Mouse (Mus musculus) liver, postnatal 0 days (tissue): ENCODE results near the gene Hlcs. TPM values are rescaled to one million over a fixed set of nuclear protein-coding genes. Genes with fewer than 3 reads are reported as not detected.

Source experiments
- ATAC-seq: fragments of 200-750 bp; cut with Nextera tagmentation; 2 replicates; pipeline ENCODE4 v1.8.0; 2017; ENCODE audit warnings: mild to moderate bottlenecking, moderate library complexity
- DNase-seq: peaks from one replicate; pipeline ENCODE4 v3.0.0-alpha.2; 2016
- H3K27ac ChIP-seq: fragments of 300-500 bp; sonication (generic); 2 replicates; pipeline ENCODE4 v1.5.1; 2014; ENCODE audit warnings: antibody characterized with exemption, moderate library complexity, mild to moderate bottlenecking, low read depth
- H3K27me3 ChIP-seq: fragments of 300-500 bp; sonication (generic); 2 replicates; pipeline ENCODE4 v1.6.1; 2014; ENCODE audit warnings: low read length, control low read depth, mixed read lengths; ENCODE audit not compliant: insufficient read depth
- H3K36me3 ChIP-seq: fragments of 300-500 bp; sonication (generic); replicated peaks from 2 replicates; pipeline ENCODE4 v1.6.1; 2014; ENCODE audit warnings: mild to moderate bottlenecking, control low read depth, low read length, moderate library complexity, mixed read lengths; ENCODE audit not compliant: insufficient read depth
- H3K4me1 ChIP-seq: fragments of 300-500 bp; sonication (generic); 2 replicates; pipeline ENCODE4 v1.6.1; 2014; ENCODE audit warnings: antibody characterized with exemption, mild to moderate bottlenecking, control low read depth; ENCODE audit not compliant: insufficient read depth
- H3K4me2 ChIP-seq: fragments of 300-500 bp; sonication (generic); 2 replicates; pipeline ENCODE4 v1.6.1; 2014; ENCODE audit warnings: low read depth, mild to moderate bottlenecking, low read length, moderate library complexity, mixed read lengths
- H3K4me3 ChIP-seq: fragments of 300-500 bp; sonication (generic); 2 replicates; pipeline ENCODE4 v1.5.1; 2014; ENCODE audit warnings: low read depth, low read length
- H3K9ac ChIP-seq: fragments of 300-500 bp; sonication (generic); replicated peaks from 2 replicates; pipeline ENCODE4 v1.6.1; 2014; ENCODE audit warnings: mild to moderate bottlenecking, moderate library complexity
- H3K9me3 ChIP-seq: fragments of 300-500 bp; sonication (generic); 2 replicates; pipeline ENCODE4 v1.6.1; 2016; ENCODE audit warnings: mild to moderate bottlenecking, control low read depth, low read length, mixed read lengths
- CTCF ChIP-seq: sonication (generic); IDR thresholded peaks from 2 replicates; pipeline ENCODE4 v1.5.1; 2016; ENCODE audit warnings: antibody characterized with exemption, low read depth
- EP300 ChIP-seq: IDR thresholded peaks from 2 replicates; pipeline ENCODE4 v1.6.1; 2016; ENCODE audit warnings: antibody characterized with exemption, low read depth, mild to moderate bottlenecking
- WGBS: fragments of 180-500 bp; shearing (Covaris S2); extraction: QIAGEN DNeasy Blood & Tissue Kit; methylation state at CpG from one replicate; pipeline ENCODE4 v1.1.7; 2014; ENCODE audit not compliant: insufficient replicate concordance; 5-methylcytosine and 5-hydroxymethylcytosine counted together
- polyA plus RNA-seq: library from polyadenylated mRNA; unstranded; fragments of >200 nt; fragmentation: Nextera tagmentation; extraction: Ambion mirVana; gene quantifications from 2 replicates; pipeline ENCODE4 v1.2.1, GENCODE M21; 2015

The Hlcs gene
- polyA plus RNA-seq, 1 experiment from 2014 or later = 2.9 TPM

- no peak overlapping the region for H3K9ac ChIP-seq
- WGBS = 83% methylated on average over 6 of the region's 6 CpGs
- H3K4me1 ChIP-seq = peaks cover 12% of the 10 kb centered on the region; the same call in 1 of the 2 replicates
- H3K27ac ChIP-seq = no peak overlapping the region
- H3K4me2 ChIP-seq = no peak overlapping the region
- TF ChIP-seq CTCF = no peak
- no peak for TF ChIP-seq EP300
- DNase-seq = no peak
- no peaks in the 10 kb centered on the region for H3K9me3 ChIP-seq
- ATAC-seq = no peak
- no peaks in the 10 kb centered on the region for H3K27me3 ChIP-seq
- H3K4me3 ChIP-seq = no peak overlapping the region
- no peaks in the 10 kb centered on the region for H3K36me3 ChIP-seq
These were observed 76.3 kb downstream of the Hlcs start for GRCm38 (mm10) chr16:94237130-94237484.

GRCm38 (mm10) chr16:94236226-94237129, 76.9 kb downstream of the Hlcs start:
- DNase-seq = no peak
- no peak overlapping the region for H3K4me2 ChIP-seq
- WGBS = 77% methylated on average over 16 of the region's 16 CpGs
- H3K27ac ChIP-seq = peak overlapping the region; percentile 36
- peaks cover 12% of the 10 kb centered on the region; the same call in 1 of the 2 replicates for H3K4me1 ChIP-seq
- H3K9me3 ChIP-seq = no peaks in the 10 kb centered on the region
- ATAC-seq = no peak
- H3K9ac ChIP-seq = no peak overlapping the region
- TF ChIP-seq EP300 (0 out of 2 replicates have a peak, but pooled peaks have one; percentile 23), CTCF (no peak)
- H3K27me3 ChIP-seq = no peaks in the 10 kb centered on the region
- no peaks in the 10 kb centered on the region for H3K36me3 ChIP-seq
- H3K4me3 ChIP-seq = no peak overlapping the region

GRCm38 (mm10) chr16:94235718-94236117, 77.7 kb downstream of the Hlcs start:
- H3K4me1 ChIP-seq = peaks cover 9% of the 10 kb centered on the region; the same call in 1 of the 2 replicates
- no peaks in the 10 kb centered on the region for H3K36me3 ChIP-seq
- no peak overlapping the region for H3K4me3 ChIP-seq
- no peak overlapping the region for H3K4me2 ChIP-seq
- peak overlapping the region; percentile 57 for H3K27ac ChIP-seq
- H3K9ac ChIP-seq = no peak overlapping the region
- WGBS = 83% methylated on average over 6 of the region's 6 CpGs
- no peak for TF ChIP-seq CTCF
- peak; percentile 86 for TF ChIP-seq EP300
- ATAC-seq = peak; percentile 74
- H3K27me3 ChIP-seq = no peaks in the 10 kb centered on the region
- H3K9me3 ChIP-seq = no peaks in the 10 kb centered on the region
- no peak for DNase-seq

- Histone ChIP-seq H3K4me1 (peaks cover 8% of the 10 kb centered on the region; the same call in 1 of the 2 replicates), H3K4me3 (no peak overlapping the region), H3K27me3 (no peaks in the 10 kb centered on the region), H3K4me2 (no peak overlapping the region), H3K9ac (no peak overlapping the region), H3K27ac (no peak overlapping the region), H3K9me3 (no peaks in the 10 kb centered on the region), H3K36me3 (no peaks in the 10 kb centered on the region)
- whole genome bisulfite sequencing = 60% methylated on average over 4 of the region's 4 CpGs
- ATAC-seq (no peak), DNase-seq (no peak)
- TF ChIP-seq EP300 = no peak
- no peak for TF ChIP-seq CTCF
These were observed 79.2 kb downstream of the Hlcs start for GRCm38 (mm10) chr16:94234202-94234601.

- no peak overlapping the region for H3K4me3 ChIP-seq
- no peaks in the 10 kb centered on the region for H3K9me3 ChIP-seq
- peaks cover 8% of the 10 kb centered on the region; the same call in 1 of the 2 replicates for H3K4me1 ChIP-seq
- 47% methylated on average over 12 of the region's 12 CpGs for WGBS
- no peak for ATAC-seq
- DNase-seq = no peak
- no peak for TF ChIP-seq CTCF
- TF ChIP-seq EP300 = no peak
- no peak overlapping the region for H3K9ac ChIP-seq
- no peak overlapping the region; the same call in 1 of the 2 replicates for H3K4me2 ChIP-seq
- H3K27me3 ChIP-seq = no peaks in the 10 kb centered on the region
- H3K36me3 ChIP-seq = no peaks in the 10 kb centered on the region; the same call in 1 of the 2 replicates
- H3K27ac ChIP-seq = no peak overlapping the region
These were observed 82.3 kb downstream of the Hlcs start for GRCm38 (mm10) chr16:94230909-94231575.

GRCm38 (mm10) chr16:94230499-94230898, 82.9 kb downstream of the Hlcs start:
- ATAC-seq (no peak), DNase-seq (no peak)
- Histone ChIP-seq H3K4me1 (0 out of 2 replicates have a peak, but pooled peaks cover 8% of the 10 kb centered on the region), H3K4me2 (no peak overlapping the region; the same call in 1 of the 2 replicates), H3K27me3 (no peaks in the 10 kb centered on the region), H3K36me3 (no peaks in the 10 kb centered on the region; the same call in 1 of the 2 replicates), H3K9ac (no peak overlapping the region), H3K27ac (no peak overlapping the region), H3K4me3 (no peak overlapping the region), H3K9me3 (no peaks in the 10 kb centered on the region)
- 76% methylated on average over 4 of the region's 4 CpGs for WGBS
- TF ChIP-seq CTCF (no peak), EP300 (no peak)
